Mouse (Mus musculus) frontal cortex, adult (tissue): ENCODE measurements at regions not wholly inside any gene's neighbourhood (a gene's known extent, or its start where the extent isn't known, plus 50 kb on each side); places are given as distances from the start of the nearest gene placed in this dataset.

Experiments
- ATAC-seq: cut with Nextera tagmentation; 2 replicates; pipeline ENCODE4 v1.9.2; 2017; ENCODE audit warnings: mild to moderate bottlenecking, moderate library complexity, mixed read lengths; ENCODE audit not compliant: low TSS enrichment

DNA sequence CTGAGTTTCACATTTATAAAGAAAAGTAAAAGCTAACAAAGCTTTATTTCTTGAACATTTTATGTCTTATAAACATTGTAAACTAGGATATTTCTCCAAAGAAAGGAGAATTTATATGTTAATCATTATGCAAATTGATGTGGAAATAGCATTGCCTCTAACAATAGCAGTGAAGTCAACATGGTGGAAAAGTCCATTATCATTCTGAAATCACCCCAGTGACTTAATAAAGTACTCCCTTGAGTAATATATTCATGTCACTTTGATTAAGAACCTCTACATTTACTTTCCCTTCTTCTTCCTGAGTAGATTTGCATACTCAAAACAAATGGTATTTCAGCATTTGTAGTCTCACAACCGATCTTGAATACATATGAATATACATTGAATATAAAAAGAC, 676.7 kb upstream of the Edil3 start:
- no peak for ATAC-seq

DNA sequence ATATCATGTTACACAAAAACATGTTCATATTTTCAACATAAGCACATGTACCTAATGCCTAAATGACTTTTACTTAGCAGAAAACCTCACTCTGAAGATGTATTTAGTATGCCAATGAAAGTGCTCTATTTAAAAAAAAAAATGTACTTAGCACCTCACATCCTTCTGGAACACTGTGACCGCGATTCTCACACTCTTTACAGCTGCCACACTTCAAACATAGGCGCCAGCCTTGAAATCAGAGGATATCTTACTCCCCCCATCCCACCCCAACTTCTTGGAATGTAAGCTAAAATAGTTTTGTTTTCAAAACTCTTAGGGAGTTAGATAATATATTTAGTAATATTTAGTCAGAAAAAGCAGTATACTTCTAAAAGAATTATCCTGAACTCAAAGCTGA, 634.7 kb upstream of the Edil3 start:
- ATAC-seq = peak; percentile 99

DNA sequence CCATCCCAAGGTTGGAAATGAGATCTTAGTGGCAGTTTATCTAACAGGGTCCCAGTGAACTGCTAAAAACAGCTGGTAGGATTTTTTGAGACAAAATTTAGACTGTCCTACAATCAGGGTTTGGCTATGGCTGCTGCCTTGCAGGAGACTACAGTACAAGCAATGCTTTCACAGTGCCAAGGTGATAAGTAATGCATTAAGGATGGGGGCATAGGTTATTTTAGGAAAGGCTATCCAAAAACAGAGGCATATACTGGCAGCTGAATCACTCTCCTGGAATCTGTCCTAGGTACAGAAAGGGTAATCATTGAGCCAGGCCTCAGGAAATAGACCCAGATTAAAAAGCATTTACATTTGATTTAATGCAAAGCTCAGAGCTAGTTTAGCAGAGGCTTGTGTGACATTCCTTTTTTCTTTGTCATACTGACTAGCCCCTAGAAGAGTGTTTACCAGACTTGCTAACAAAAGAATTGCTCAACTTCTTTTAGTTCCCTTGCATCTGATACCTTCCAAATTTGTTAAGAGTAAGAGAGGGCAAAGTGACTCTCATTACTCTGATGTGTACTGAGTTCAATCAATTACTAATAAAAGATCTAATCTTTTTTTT, 619.5 kb upstream of the Edil3 start:
- ATAC-seq = no peak

DNA sequence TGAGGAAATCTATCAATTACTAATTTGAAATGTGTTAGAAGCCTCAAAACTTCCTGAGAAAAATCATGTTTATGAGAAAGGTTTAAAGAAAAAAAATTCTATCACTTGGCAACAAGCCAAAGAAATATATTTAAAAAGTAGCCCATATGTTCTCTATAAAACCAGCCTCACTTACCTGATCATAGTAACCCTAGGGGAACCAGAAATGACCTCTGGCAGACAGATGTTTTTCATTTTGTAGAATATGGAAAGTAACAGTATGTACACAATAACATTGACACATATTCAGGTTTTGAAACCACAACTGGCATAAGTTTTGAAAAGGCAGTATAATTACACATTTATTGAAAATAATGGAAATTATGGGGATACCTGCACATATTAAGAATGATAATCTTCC, 580.8 kb upstream of the Edil3 start:
- no peak for ATAC-seq
